Mouse (Mus musculus) erythroblast, embryonic 14.5 days (primary cell): ENCODE data around the gene Fabp2.

Source experiments
- GATA1 ChIP-seq: IDR thresholded peaks from 2 replicates; pipeline ENCODE4 v1.6.1; 2012; ENCODE audit warnings: low read length, inconsistent platforms, mixed read lengths
- TAL1 ChIP-seq: IDR thresholded peaks from 3 replicates; pipeline ENCODE4 v1.6.1; 2012; ENCODE audit warnings: low read length, inconsistent platforms, mixed read lengths

GRCm38 (mm10) chr3:122848410-122849034 lies 46.4 kb upstream of the Fabp2 start:
- TF ChIP-seq TAL1 = no peak
- TF ChIP-seq GATA1 = no peak
